Mouse (Mus musculus) CD4-positive naive resting alpha-beta T cell, adult 57 days (primary cell): ENCODE measurements around the gene Gm2007. TPM values are rescaled to one million over a fixed set of nuclear protein-coding genes. Genes with fewer than 3 reads are reported as not detected.

Experiments used
- total RNA-seq: library from RNA; stranded (reverse); gene quantifications from one replicate; pipeline ENCODE4 v1.2.4, GENCODE M21; 2023

Gm2007 gene
- not detected for total RNA-seq

DNA sequence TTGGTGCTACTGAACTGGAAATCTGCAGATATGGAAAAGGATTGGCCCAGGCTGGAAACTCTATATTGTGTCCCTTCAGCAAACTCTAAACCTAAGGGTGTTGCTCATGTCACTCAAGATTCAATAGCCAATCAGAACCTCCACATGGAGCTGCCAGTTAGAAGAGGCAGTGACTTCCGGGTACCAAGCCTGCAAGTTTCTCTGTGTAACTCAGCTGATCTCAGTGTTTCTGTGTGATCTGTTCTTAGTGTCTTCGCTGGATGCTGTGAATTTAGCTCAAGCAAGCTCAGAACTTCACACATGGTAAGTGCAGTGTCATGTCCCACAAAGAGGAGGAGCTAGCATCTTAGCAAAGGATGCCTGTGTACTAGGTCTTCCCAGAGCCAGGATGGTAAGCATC lies at the start of gene Gm2007:
TSS of gene Gm2007 (plus strand) at position 301 of the 400 bp plus-strand sequence.

GRCm38 (mm10) chr2:175703546-175703945 lies 37.8 kb upstream of the Gm2007 start, which contains the start of gene Zfp969:
TSS of gene Zfp969 (minus strand) at chr2:175703646.

GRCm38 (mm10) chr2:175800993-175801392 lies 59.7 kb downstream of the Gm2007 start, which contains the start of gene Gm14288:
TSS of gene Gm14288 (minus strand) at chr2:175801093.

Other genes starting within 250 kb of the Gm2007 start
- gene Gm11007, start 97.6 kb upstream of the Gm2007 start, total RNA-seq: not detected
- not detected for gene Zfp969, start 37.9 kb upstream of the Gm2007 start, total RNA-seq
- gene Gm14288, start 59.6 kb downstream of the Gm2007 start, total RNA-seq: not detected
- 4.5 TPM for gene Gm6710, start 127.7 kb downstream of the Gm2007 start, total RNA-seq
- 3.3 TPM for gene Zfp966, start 189.6 kb downstream of the Gm2007 start, total RNA-seq
- gene Gm2026, start 223.8 kb downstream of the Gm2007 start, total RNA-seq: 4.5 TPM